Mouse (Mus musculus): ENCODE data around the gene Cemip2.

Gene Cemip2

DNA sequence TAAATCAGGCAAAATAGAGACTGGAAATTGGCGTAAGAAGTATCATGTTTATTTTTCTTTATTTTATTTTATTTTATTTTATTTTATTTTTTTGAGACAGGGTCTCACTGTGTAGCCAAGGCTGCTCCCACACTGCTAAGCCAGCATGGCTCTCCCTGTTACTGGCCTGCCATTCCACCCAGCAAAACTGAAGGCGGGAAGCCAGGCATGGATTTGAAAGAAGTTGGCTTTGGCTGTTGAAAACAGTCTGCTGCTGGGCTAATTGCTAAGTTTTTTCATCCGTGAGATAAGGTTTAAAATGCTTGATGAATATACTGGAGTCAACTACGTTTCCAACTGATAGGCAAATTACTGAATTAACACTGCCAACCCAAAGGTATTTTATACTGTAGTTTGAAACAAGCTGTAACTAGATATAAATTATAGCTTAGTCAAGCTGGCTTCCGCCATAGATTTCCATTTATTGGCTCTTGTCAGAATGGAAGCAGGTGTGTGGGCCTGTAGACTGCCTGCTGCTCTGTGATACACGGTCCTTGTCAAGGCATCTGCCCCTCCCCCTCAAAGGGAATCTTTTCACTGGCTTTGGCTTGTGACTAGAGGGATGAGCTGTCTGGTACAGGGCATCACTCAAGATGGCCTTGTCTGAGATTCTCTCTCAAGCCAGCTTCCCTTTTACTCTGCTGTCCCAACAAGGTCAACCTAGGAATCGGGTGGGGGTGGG is 3.1 kb downstream of the Cemip2 start:
- DNase-seq, result no peak

DNA sequence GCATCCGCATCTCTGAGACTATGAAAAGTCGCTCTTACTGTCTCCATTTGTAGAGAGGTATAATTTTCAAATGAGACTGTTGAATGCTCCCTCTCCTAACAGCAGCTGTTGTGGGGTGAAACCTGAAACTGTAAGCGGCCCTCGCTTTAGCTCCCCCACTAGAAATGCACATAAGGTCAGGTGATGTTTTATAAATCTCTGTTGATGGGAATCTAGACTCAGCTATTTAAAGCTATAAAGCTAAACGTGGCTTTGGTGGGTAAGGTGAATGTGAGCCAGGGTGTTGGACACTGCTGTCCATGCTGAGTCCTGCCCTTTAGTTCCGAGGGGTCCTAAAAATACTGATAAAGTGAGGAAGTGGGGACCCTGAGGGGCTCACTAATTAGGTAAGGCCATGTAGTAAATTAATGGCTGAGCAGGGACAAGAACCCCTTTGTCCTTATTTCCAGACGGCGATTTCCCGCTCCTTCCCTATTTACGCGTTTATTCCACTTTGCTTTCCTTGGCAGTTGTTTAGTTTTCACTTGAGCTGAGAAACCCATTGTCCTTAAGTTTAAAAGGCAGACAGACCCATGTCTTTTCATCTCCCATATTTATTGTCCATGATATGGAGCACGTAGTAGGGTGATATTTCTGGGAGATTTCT is 3.8 kb downstream of the Cemip2 start:
- DNase-seq, result no peak

DNA sequence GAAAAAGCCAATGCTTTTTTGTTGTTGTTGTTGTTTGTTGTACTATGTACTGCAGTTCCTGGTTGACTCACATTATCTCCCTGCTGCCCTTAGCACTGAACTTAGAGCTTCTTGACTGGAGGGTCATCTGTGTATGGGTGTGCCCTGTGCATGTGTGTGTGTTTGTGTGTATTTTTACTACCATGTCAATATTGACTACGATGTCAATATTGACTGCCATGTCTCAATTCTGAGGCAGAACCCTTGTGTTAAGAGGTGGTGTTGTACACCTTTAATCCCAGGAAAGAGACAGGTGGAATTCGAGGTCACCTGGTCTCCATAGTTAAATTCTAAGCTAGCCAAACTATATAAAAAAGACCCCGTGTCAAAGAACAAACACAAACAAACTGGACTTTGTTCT is 5.6 kb downstream of the Cemip2 start:
- no peak for DNase-seq

DNA sequence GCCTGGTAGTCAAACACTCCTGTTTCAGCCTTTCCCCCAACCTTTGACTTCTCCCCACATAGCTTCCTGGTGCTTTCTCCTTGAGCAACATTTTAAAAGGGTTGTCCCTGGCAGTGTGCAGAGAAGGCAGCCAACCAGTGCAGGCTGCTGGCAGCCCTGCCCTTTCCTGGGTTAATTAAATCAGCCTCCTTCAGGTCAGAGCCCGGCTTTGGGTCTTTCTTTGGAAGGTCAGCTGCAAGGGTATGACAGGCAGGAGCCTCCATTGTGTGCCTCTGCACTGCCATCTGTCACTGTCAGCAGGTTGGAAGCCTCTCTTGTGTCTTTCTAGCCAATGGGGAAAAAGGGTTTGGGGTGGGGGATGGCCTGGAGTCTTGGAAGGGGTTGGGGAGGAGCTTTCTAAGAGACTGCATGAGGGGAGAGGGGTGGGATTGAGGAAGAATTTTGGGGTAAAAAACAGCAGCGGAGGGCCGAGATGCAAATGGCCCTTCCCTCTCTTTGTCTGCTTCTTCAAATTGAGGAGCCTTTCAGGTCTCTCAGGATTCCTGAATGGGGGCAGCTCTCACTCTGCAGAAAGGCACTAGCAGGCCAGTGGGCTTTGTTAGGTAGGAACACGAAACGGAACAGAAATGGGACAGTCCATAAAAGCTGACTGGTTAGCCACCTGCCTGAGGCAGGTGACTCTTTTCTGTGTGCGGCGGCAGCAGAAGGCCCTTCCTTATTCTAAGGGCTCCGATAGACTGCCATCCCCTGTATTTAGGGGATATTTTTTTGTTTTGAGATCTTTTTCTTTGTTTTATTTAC is 6.4 kb downstream of the Cemip2 start:
- DNase-seq, result no peak

DNA sequence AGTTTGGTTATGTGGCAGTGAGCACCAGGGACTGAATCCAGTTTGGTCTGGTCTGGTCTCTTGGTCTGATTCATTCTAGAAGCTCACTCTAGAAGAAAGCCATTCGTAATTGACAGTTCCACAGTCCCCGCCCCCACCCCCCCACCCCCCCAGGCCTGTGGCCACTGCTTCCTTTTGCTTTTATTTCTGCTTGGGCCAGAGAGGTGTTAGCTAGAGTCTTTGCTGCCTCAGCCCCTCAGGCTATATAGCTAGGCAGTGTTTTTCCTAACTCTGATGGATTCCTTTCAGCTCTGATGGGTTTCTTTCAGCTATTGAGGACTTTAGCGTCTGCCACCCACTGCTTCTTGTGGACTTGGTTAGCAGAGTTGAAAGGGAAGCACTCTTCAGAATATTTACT is 7.0 kb downstream of the Cemip2 start:
- no peak for DNase-seq

DNA sequence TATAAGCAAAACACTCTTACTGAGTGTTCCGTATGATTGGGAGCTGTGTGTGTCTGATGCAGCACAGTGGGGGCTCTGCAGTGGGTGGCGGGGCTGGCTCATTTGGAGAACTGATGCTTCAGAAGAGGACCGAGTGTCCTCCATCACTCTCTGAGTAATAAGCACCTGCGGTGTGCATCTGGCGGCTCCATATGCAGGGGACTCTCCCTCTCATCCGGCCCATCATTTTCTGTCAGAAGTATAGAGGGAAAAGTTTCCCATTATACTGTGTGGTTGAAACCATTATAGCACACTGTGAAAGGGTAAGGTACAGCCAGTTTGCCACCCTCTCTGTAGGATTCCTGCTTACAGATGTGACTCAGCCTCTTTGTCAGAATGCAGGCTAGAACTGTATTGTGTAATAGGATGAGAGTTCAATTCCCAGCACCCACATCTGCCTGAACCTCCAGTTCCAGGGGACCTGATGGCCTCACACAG is 8.9 kb downstream of the Cemip2 start:
- no peak for DNase-seq

DNA sequence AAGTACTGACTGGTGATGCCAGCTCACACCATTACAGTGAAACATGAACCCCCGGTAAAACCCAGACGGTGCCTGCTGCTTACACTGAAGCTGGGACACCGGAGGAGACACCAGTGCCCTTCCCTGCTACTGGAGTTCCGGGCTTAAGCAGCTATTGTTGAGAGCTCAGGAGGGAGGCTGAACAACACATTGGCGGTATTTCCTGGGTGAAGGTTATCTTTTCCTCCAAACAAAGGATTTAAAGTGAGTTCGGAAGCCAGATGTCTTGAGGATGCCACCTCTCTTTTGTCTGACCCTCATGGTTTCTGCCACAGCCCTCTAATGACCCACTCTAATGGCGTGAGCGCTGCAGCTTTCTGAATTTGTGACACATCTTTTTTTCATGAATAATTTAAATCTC is 10.9 kb downstream of the Cemip2 start:
- no peak for DNase-seq

DNA sequence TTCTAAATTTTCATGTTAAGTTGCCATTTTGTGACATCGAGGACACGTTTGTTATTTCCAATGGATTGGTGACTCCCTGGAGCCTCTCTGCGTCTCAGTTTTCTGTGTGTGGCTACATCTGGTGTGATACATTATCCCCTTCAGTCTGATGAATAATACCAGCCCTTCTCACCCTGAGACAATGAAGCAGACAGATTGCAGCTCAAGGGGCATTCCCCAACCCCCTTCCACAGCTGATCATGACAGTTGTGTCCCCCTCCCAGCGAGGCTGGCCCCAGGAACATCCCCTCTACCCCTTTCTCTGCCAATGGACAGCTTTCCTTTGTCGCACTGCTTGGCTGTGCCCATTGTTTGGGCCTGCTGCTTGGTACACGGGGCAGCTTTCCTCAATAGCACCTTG is 11.5 kb downstream of the Cemip2 start:
- no peak for DNase-seq

DNA sequence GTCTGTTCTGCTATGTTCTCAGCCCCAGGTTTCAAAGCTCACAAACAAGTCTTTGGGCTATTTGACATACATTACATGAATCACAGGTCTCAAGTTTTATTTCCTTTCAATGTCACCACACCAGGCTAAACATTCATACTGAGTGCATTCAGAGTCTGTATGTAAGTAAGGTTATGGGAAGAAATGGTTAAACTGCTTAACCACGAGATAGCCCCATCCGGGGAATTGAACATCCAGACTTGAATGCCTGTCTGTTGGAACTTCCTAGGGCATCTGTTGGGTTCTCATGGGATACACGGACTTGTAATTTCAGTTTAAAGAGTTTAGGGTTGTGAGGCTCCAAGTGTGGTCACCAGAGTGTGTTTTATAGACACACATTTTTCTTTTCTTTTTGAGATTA is 13.2 kb downstream of the Cemip2 start:
- no peak for DNase-seq

DNA sequence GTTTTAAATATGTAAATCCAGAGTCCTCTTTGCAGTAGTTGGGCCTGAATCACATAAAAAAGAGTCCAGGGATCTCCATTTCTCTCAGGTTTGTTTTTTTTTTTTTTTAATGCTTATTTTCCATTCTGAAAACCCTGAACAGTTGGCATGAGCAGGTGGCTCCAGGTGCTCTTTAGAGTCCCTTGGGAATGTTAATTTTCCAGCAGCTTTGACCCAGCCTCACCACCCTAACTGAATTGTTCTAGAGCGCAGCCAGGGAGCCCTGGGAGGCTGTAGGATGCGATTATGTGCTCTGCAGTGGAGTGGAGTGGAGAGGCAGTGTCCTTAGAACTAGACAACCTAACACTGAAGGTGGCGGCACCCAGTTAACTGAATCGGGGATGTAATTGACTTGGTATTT is 13.7 kb downstream of the Cemip2 start:
- DNase-seq, result no peak

DNA sequence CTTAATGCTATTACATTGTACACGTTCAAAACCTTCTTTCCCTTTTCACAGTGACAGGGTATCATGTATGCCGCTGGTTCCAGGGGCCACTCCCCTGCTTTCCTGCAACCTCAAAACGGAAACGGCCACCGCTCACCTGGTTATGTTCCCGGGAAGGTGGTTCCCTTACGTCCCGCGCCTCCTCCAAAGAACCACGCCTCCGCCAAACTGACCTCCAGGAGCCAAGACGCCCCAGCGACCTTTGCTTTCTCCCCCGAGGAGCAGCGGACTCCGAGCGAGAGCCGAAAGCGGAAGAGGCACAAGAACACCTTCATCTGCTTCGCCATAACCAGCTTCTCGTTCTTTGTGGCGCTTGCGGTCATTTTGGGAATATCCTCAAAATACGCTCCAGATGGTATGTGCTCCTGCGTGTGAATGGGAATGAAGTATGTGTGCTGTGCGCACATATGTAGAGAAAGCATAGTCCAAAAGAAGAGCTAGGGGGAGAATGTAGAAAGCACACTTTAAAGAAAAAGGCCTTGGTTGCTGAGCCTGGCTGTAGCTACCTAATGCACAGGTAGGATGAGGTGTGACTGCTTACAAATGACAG is 14.5 kb downstream of the Cemip2 start:
- no peak for DNase-seq

DNA sequence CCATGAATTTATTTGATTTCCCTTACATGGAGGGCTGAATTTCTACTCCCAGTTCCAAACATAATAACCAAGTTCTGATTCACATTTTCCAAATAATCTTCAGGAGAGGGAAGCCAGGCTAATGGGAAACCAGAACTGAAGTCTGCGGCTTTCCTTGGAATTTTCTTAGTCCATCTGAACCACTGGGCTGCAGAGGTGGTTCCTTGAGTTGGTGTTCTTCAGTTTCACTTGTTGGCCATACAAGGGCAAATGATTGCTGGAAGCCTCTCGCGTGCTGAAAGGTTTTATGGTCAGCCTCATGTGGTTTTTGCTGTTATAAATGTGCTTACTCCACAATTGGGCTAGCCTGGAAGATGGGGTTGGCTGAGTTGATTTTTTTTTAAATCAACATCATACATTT is 16.4 kb downstream of the Cemip2 start:
- no peak for DNase-seq

DNA sequence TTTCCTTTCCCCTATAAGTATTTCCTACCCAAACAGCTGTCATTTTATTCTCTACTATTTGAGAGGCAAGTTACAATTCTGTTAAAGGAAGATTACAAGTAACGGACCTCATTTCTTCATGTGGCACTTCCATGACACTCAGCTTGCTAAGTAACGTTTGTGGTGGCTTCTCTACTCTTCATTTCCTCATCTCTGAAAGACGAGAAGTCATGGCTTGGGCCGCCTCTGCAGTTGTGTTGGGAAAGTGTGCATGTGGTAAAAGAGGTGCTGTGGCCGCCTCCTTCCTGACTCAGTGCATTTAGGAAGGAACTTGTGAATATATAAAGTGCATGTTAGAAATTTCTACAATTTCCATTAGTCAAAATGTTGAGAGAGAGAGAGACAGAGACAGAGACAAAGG is 18.2 kb downstream of the Cemip2 start:
- DNase-seq, result no peak

DNA sequence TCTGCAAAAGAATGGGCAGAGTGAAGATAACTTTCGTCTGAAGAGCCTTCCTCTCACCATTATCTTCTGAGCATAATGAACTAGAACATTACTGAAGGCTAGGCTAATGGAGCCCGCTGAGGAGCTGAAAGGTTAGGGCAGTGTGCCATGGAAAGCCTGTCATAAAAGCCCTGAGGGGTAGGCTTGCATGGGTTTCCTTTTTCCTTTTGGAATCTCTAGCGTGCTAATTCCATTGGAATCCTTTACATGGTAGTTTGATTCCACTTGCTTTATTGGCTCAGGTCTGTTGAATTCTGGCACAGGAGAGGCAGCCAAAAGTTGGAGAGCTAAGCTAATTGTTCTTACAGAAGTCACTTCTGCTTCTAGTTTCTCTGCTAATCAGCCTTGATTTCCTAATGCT is 20.6 kb downstream of the Cemip2 start:
- no peak for DNase-seq

DNA sequence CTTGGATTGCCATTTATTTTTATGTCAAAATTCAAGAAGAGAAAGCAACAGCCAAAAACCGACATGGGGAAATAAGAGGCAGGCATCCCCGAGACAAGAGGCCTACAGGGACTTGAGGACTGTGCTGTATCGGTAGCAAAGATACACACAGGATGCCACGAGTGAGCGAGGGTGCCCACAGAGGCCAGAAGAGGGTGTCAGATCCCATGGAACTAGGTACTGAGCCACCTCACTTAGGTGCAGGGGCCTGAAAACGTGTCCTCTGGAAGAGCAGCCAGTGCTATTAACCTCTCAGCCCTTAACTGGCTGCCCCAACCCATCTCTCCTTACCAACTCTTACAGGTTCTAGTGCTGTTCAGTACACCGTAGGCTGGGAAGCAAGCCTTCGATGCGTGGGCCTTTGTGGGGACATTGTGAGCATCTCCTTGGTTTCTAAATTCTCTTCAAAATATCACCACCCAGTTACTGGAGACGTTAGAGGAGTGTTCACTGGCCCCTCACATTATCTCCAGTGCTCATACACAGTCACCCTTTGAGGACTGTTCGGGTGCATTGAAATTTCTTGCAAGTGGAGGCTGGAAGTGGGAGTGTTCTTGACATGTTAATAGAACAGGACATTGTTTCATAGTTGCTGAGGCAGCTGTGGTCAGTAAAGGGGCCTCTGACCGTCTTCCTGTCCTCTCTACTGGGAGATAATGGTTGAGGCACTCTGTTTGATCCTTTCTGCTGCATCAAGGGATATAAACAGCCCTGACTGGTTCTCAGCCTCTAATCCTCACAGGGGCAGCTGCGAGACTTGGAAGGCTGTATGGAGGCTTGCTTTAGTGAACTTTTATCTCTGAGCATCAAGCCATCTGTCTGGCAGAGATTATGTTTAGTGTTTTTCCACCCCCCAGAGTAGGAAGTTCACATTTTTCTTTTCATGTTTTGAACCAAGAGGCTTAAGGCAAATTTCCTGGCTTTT is 21.6 kb downstream of the Cemip2 start:
- DNase-seq, result no peak

DNA sequence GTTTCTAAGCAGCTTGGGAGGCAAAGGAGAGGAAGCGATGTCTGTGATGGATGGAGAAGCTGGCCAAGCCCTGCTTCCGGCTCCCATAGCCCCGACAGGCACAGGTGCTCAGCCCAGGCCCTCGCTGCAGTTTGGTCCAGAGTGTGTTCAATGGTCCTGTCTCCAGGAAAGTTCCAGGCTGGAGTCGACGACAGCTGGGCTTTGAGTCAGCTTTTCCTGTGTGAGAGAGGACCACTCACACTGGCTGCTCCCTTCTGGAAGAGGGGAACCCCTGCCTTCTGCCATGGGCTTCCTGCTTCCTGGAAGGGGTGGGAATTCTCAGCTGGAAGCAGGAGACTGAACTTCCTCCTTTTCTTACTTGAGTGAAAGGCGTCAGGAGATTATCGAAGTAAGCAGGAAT is 26.3 kb downstream of the Cemip2 start:
- DNase-seq, result no peak

DNA sequence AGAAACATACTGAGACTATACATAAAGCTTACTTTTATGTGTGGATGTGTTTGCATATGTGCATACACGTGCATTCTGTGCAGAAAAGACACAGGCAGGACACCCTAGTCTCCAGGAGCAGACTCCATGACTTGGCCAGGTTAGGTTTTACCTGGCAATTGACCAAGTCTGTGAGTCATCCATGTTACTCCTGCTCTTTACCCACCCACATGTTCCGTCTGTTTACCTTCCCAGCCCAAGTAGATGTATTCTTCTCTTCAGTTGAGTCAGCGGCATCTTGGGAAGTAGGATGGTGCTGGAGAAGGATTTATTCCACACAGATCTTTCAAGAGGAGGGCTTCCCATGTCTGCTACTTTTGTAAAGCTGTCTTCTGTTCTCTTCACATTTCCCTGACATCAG is 27.2 kb downstream of the Cemip2 start:
- no peak for DNase-seq

DNA sequence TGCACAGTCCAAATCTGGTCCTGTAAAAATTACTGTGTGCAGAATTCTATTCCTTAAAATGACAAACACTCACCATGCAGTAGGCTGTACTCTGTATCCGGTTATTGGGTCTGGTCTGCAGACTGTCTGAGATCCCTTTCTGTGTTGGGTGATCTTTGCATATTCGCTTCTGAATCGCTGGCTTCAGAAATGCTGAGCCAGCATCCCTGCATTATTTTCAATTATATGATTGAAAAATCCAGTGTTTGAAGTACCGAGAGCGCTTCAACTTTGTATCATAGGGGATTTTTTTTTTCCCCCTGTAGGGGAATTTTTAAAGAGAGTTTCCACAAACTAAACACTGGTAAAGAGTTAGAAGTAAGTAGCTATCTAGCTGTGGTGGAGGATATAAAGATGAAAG is 32.0 kb downstream of the Cemip2 start:
- DNase-seq, result no peak

DNA sequence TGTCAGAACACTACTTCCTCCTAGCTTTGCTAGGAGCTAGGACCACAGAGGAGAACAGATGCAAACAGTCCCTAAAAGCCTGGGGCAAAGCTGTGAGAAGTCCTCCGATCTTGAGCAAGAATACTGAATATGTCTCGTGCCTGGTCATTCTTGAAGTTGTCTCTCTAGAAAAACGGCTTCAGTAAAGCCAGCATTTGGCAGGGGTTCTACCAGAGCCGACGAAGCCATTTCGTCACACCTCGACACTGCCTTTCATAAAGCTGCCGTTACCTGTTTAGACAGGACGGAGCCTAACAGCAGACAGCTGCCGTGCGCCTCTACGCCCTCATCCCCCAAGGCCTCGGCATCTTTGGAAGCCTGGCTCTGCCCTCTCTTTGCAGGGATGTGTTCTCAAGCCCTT is 35.4 kb downstream of the Cemip2 start:
- no peak for DNase-seq

DNA sequence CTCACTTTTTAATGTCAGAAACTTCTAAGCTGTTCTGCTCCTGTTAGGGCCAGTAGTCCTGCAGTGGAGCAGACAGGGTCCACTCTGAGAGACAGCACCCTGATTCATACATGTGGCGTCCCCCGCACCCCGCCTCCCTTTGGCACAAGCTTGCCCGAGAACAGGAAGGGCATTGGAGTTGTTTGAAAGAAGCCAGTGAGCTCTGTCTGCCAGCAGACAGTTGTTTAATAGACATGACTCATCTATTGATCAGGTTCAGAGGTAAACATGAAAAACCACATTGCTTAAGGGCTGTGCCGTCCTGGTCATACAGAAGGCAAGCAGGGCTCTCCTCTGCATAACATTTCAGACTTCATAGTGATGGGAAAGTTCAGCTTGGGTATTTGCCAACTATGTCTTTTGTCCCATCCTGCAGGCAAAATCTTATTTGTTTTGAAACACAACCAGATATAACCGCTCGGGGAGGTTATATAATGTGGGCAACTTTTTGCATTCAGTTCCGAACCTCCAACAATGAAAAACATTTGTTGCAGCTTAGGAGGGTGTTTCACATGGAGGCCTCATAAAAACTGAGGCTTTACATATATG is 36.4 kb downstream of the Cemip2 start:
- DNase-seq, result no peak

DNA sequence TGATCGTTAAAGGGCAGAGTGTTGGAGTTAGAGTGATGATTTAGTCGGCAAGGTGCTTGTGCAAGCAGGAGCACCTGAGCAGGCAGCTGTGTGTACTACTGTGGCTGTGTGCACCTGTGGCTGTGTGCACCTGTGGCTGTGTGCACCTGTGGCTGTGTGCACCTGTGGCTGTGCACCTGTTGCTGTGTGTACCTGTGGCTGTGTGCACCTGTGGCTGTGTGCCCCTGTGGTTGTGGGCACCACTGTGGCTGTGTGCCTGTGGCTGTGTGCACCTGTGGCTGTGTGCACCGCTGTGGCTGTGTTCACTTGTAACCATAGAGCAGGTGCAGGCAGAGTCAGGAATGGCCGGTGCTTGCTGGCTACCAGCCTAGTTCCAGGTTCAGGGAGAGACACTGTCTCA is 38.1 kb downstream of the Cemip2 start:
- no peak for DNase-seq

All from thymus, postnatal 14 days (tissue).